In the genomic region with DNA sequence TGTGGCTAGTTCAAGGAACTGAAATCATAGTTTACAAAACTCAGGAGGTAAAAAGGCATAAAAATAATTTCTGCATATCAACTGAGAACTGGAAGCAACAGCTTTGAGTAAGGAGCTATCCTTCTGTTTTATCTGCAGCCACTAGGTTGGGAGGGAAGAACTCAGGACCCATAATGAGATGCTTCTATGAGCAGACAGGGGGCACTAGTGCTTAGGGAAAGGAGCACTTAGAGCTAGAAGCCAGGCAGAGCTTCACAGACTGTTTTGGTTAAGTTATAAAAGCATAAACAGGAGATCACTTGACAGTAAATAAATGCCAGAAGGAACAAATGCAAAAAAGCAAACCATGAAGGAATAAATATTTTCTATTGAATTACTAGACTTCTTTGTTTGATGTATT, we compare ENCODE assay signal across 7 mouse cellular contexts. TPM values are rescaled to one million over a fixed set of nuclear protein-coding genes. Genes with fewer than 3 reads are reported as not detected.
DNase-seq lines count a peak whose midpoint lies in the region; ATAC-seq lines count a peak whose summit lies in the region.

No protein-coding gene starts in this region.

- peak; percentile 73 for ATAC-seq in granulocyte monocyte progenitor cell, adult 5-6 weeks (replicated peaks; ENCODE audit: poor library complexity, severe bottlenecking)

- DNase-seq in left cerebral cortex, adult 18-20 months (ENCODE audit: low spot score in 2 of 2): peak; percentile 23 to 43
- DNase-seq in left cerebral cortex, adult 11 months (ENCODE audit: low spot score): no peak
- DNase-seq in MN1 (ENCODE audit: low spot score): peak; percentile 68
- DNase-seq in cerebellum, adult 11 months: peak; percentile 25
- DNase-seq in lung, postnatal 36 days: peak; percentile 48
- no peak for DNase-seq in ovary, adult 18-20 months (ENCODE audit: low spot score)

RNA-seq across cellular contexts. Expression of a gene that starts 44.2 kb away (rescaled TPM):
- total RNA-seq in left cerebral cortex, adult 18-20 months (2021): 10 to 100 TPM; 24.1 to 28.0 TPM
- 52.5 and 87.5 TPM in 2 replicates for total RNA-seq in granulocyte monocyte progenitor cell, adult 5-6 weeks (2014; fragmentation: Nextera tagmentation)
- total RNA-seq in granulocyte monocyte progenitor cell, adult 5-6 weeks (2017): 34.0 and 38.0 TPM in 2 replicates

RNA-seq across cellular contexts. Expression of a gene that starts 58.7 kb away (rescaled TPM):
- 1 to 10 TPM in 1 of 2 experiments, not detected in 1; 1.0 TPM for total RNA-seq in left cerebral cortex, adult 18-20 months (2021)
- not detected in 2 replicates for total RNA-seq in granulocyte monocyte progenitor cell, adult 5-6 weeks (2014; fragmentation: Nextera tagmentation)
- total RNA-seq in granulocyte monocyte progenitor cell, adult 5-6 weeks (2017): not detected in 2 replicates

Comparison
In these comparisons a context has a peak if more than half of its experiments do, and no peak if none do; other contexts are left out.
1. DNase-seq: peak in left cerebral cortex, adult 18-20 months (2 of 2), MN1 (single experiment), cerebellum, adult 11 months (single experiment) and lung, postnatal 36 days (single experiment); none in left cerebral cortex, adult 11 months (single experiment) and ovary, adult 18-20 months (single experiment).